Mouse (Mus musculus) kidney, postnatal 0 days (tissue): ENCODE measurements at regions not wholly inside any gene's neighbourhood (a gene's known extent, or its start where the extent isn't known, plus 50 kb on each side); places are given as distances from the start of the nearest gene placed in this dataset.

ENCODE experiments used
- ATAC-seq: fragments of 200-750 bp; cut with Nextera tagmentation; replicated peaks from 2 replicates; pipeline ENCODE4 v1.8.0; 2017; ENCODE audit warnings: low read depth, moderate number of reproducible peaks, moderate TSS enrichment, moderate library complexity; ENCODE audit not compliant: low FRiP score
- DNase-seq: peaks from one replicate; pipeline ENCODE4 v3.0.0-alpha.2; 2016; ENCODE audit warnings: low spot score
- H3K27ac ChIP-seq: fragments of 300-500 bp; sonication (generic); 2 replicates; pipeline ENCODE4 v1.5.1; 2014; ENCODE audit warnings: mild to moderate bottlenecking
- H3K27me3 ChIP-seq: fragments of 300-500 bp; sonication (generic); 2 replicates; pipeline ENCODE4 v1.6.1; 2014; ENCODE audit warnings: low read length, mixed read lengths; ENCODE audit not compliant: insufficient read depth
- H3K36me3 ChIP-seq: fragments of 300-500 bp; sonication (generic); 2 replicates; pipeline ENCODE4 v1.6.1; 2014; ENCODE audit warnings: low read length, mixed read lengths; ENCODE audit not compliant: insufficient read depth
- H3K4me1 ChIP-seq: fragments of 300-500 bp; sonication (generic); replicated peaks from 2 replicates; pipeline ENCODE4 v1.6.1; 2014; ENCODE audit warnings: antibody characterized with exemption, low read length, mixed read lengths; ENCODE audit not compliant: insufficient read depth
- H3K4me2 ChIP-seq: fragments of 300-500 bp; sonication (generic); 2 replicates; pipeline ENCODE4 v1.6.1; 2014; ENCODE audit warnings: mild to moderate bottlenecking, low read length, moderate library complexity, mixed read lengths
- H3K4me3 ChIP-seq: fragments of 300-500 bp; sonication (generic); replicated peaks from 2 replicates; pipeline ENCODE4 v1.5.1; 2014; ENCODE audit warnings: low read depth, low read length
- H3K9ac ChIP-seq: fragments of 300-500 bp; sonication (generic); 2 replicates; pipeline ENCODE4 v1.6.1; 2014; ENCODE audit warnings: low read depth, low read length
- H3K9me3 ChIP-seq: fragments of 300-500 bp; sonication (generic); replicated peaks from 2 replicates; pipeline ENCODE4 v1.6.1; 2016; ENCODE audit warnings: low read length, inconsistent platforms, mixed read lengths
- CTCF ChIP-seq: IDR thresholded peaks from 2 replicates; pipeline ENCODE4 v1.5.1; 2016; ENCODE audit warnings: antibody characterized with exemption, low read depth, mild to moderate bottlenecking, moderate library complexity
- WGBS: fragments of 180-500 bp; shearing (Covaris S2); extraction: QIAGEN DNeasy Blood & Tissue Kit; methylation state at CpG from one replicate; pipeline ENCODE4 v1.1.7; 2014; 5-methylcytosine and 5-hydroxymethylcytosine counted together

GRCm38 (mm10) chr12:25300804-25301390, 204.0 kb upstream of the Id2 start:
- 27% methylated on average over 9 of the region's 9 CpGs for WGBS
- Histone ChIP-seq H3K9me3 (no peaks in the 10 kb centered on the region), H3K9ac (no peak overlapping the region), H3K4me2 (no peak overlapping the region), H3K27me3 (no peaks in the 10 kb centered on the region), H3K4me3 (no peak overlapping the region), H3K27ac (no peak overlapping the region), H3K4me1 (peaks cover 31% of the 10 kb centered on the region), H3K36me3 (no peaks in the 10 kb centered on the region)
- TF ChIP-seq CTCF = no peak
- ATAC-seq (no peak), DNase-seq (peak; percentile 74)

GRCm38 (mm10) chr12:25299603-25300471, 202.9 kb upstream of the Id2 start:
- DNase-seq = peak; percentile 78
- Histone ChIP-seq H3K4me3 (no peak overlapping the region), H3K9ac (no peak overlapping the region), H3K36me3 (no peaks in the 10 kb centered on the region), H3K4me1 (peaks cover 31% of the 10 kb centered on the region), H3K4me2 (no peak overlapping the region), H3K9me3 (no peaks in the 10 kb centered on the region), H3K27ac (0 out of 2 replicates have a peak overlapping the region, but pooled peaks have one; percentile 6), H3K27me3 (no peaks in the 10 kb centered on the region)
- TF ChIP-seq CTCF = no peak
- peak; percentile 76 for ATAC-seq
- WGBS = 22% methylated on average over 11 of the region's 11 CpGs

DNA sequence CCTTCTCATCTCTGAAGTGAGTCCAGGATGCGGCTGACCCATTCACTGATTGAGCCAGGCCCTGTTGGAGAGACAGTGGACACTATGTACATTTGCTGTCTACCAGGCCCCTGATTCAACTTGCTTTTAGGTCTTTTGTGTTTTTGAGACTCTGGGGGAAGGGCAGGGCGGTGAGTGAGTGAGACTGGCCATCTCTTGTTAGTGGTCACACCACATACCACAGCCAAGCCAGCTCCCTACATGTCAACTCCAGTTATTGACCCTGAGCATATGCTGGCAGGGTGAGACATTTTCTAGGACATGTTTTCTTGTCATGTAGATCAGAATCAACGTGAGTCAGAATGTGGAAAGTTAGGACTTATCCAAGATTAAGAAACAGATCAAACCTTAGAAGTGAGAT, 201.8 kb upstream of the Id2 start:
- Histone ChIP-seq H3K36me3 (no peaks in the 10 kb centered on the region), H3K27ac (no peak overlapping the region), H3K4me3 (no peak overlapping the region), H3K9me3 (no peaks in the 10 kb centered on the region), H3K4me1 (peaks cover 36% of the 10 kb centered on the region), H3K4me2 (no peak overlapping the region), H3K27me3 (no peaks in the 10 kb centered on the region), H3K9ac (no peak overlapping the region)
- ATAC-seq (no peak), DNase-seq (no peak)
- no peak for TF ChIP-seq CTCF
- 91% methylated on average over 3 of the region's 3 CpGs for WGBS

DNA sequence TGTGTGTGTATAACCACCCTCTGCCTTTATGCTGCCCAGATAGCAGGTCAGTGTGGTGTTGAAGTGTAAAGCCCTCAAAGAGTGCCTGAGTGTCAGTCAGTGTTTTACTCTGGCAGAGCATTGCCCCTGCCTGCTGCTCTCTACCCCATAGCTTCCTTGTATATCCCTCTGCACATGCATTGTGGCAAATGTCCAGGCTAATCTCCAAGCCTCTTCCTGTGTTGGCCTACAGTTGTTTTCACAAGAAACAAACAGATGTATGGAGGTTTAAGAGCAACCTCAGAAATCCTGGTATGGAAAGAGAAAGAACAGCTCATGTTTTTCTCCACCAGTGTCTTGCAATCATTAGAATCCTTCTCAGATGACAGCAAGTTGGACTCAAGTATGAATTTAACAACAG, 201.0 kb upstream of the Id2 start:
- TF ChIP-seq CTCF = no peak
- Histone ChIP-seq H3K4me2 (no peak overlapping the region), H3K4me1 (peaks cover 30% of the 10 kb centered on the region), H3K27me3 (no peaks in the 10 kb centered on the region), H3K4me3 (no peak overlapping the region), H3K9ac (no peak overlapping the region), H3K36me3 (no peaks in the 10 kb centered on the region), H3K9me3 (no peaks in the 10 kb centered on the region), H3K27ac (no peak overlapping the region)
- ATAC-seq (no peak), DNase-seq (no peak)

GRCm38 (mm10) chr12:25296648-25297047, 199.7 kb upstream of the Id2 start:
- Histone ChIP-seq H3K36me3 (no peaks in the 10 kb centered on the region), H3K27ac (no peak overlapping the region), H3K9me3 (no peaks in the 10 kb centered on the region), H3K4me1 (peaks cover 30% of the 10 kb centered on the region), H3K27me3 (no peaks in the 10 kb centered on the region), H3K4me2 (no peak overlapping the region), H3K4me3 (no peak overlapping the region), H3K9ac (no peak overlapping the region)
- 94% methylated on average over 3 of the region's 3 CpGs for WGBS
- ATAC-seq (no peak), DNase-seq (no peak)
- TF ChIP-seq CTCF = no peak

GRCm38 (mm10) chr12:25294179-25295025, 197.5 kb upstream of the Id2 start:
- DNase-seq (peak; percentile 62), ATAC-seq (0 out of 2 replicates have a peak, but pooled peaks have one; percentile 33)
- H3K27ac ChIP-seq = no peak overlapping the region; the same call in 1 of the 2 replicates
- peaks cover 9% of the 10 kb centered on the region; the same call in 1 of the 2 replicates for H3K4me1 ChIP-seq
- H3K9me3 ChIP-seq = no peaks in the 10 kb centered on the region
- H3K36me3 ChIP-seq = no peaks in the 10 kb centered on the region
- no peak overlapping the region for H3K4me3 ChIP-seq
- TF ChIP-seq CTCF = no peak
- H3K9ac ChIP-seq = no peak overlapping the region
- no peak overlapping the region for H3K4me2 ChIP-seq
- no peaks in the 10 kb centered on the region for H3K27me3 ChIP-seq
- 52% methylated on average over 4 of the region's 4 CpGs for WGBS
